Mouse (Mus musculus) liver, adult 2 months (tissue): ENCODE data around the gene Krt1. TPM values are rescaled to one million over a fixed set of nuclear protein-coding genes. Genes with fewer than 3 reads are reported as not detected.

Experiments
- DNase-seq: peaks from one replicate; pipeline ENCODE4 v3.0.0-alpha.2; 2011; ENCODE audit warnings: low read depth, low spot score; ENCODE audit errors: extremely low read depth
- H3K27ac ChIP-seq: fragments of 200-500 bp; replicated peaks from 2 replicates; pipeline ENCODE4 v1.5.1; 2012; ENCODE audit warnings: low read depth, mild to moderate bottlenecking, control low read depth, inconsistent platforms, low read length; ENCODE audit not compliant: insufficient read depth
- H3K27me3 ChIP-seq: fragments of 200-500 bp; 2 replicates; pipeline ENCODE4 v1.6.1; 2012; ENCODE audit warnings: mild to moderate bottlenecking, moderate library complexity, low read length, inconsistent platforms; ENCODE audit not compliant: control insufficient read depth, insufficient read depth
- H3K36me3 ChIP-seq: fragments of 200-500 bp; 2 replicates; pipeline ENCODE4 v1.6.1; 2012; ENCODE audit warnings: low read length, inconsistent platforms; ENCODE audit not compliant: control insufficient read depth, insufficient read depth
- H3K4me1 ChIP-seq: fragments of 200-500 bp; 2 replicates; pipeline ENCODE4 v1.6.1; 2011; ENCODE audit warnings: low read length; ENCODE audit not compliant: control insufficient read depth, insufficient read depth
- H3K4me3 ChIP-seq: fragments of 200-500 bp; 2 replicates; pipeline ENCODE4 v1.5.1; 2011; ENCODE audit warnings: low read depth, mild to moderate bottlenecking, control low read depth, low read length, moderate library complexity; ENCODE audit not compliant: insufficient read depth
- H3K79me2 ChIP-seq: fragments of 200-500 bp; 2 replicates; pipeline ENCODE4 v1.6.1; 2012; ENCODE audit warnings: inconsistent platforms, mild to moderate bottlenecking, low read length, moderate library complexity; ENCODE audit not compliant: control insufficient read depth, insufficient read depth
- H3K9ac ChIP-seq: fragments of 200-500 bp; 2 replicates; pipeline ENCODE4 v1.6.1; 2012; ENCODE audit warnings: low read depth, mild to moderate bottlenecking, control low read depth, inconsistent platforms, low read length
- CTCF ChIP-seq: fragments of 200-500 bp; IDR thresholded peaks from 2 replicates; pipeline ENCODE4 v1.5.1; 2011; ENCODE audit warnings: low read depth, low read length, control low read depth
- POLR2A ChIP-seq: fragments of 200-500 bp; IDR thresholded peaks from 2 replicates; pipeline ENCODE4 v1.6.1; 2011; ENCODE audit warnings: low read length, control low read depth; ENCODE audit not compliant: insufficient read depth; ENCODE audit errors: extremely low read depth
- WGBS: fragments of 180-500 bp; shearing (Covaris S2); methylation state at CpG from one replicate; pipeline ENCODE4 v1.1.7; 2018; 5-methylcytosine and 5-hydroxymethylcytosine counted together
- polyA plus RNA-seq: library from polyadenylated mRNA; depleted of rRNA; stranded (reverse); fragments of >200 nt; gene quantifications from 2 replicates; pipeline ENCODE4 v1.2.3, GENCODE M21; 2012
- total RNA-seq: library from RNA; depleted of rRNA; stranded (reverse); fragments of >200 nt; gene quantifications from 2 replicates; pipeline ENCODE4 v1.2.3, GENCODE M21; 2014

Krt1 gene
- total and polyA plus RNA-seq, 2 experiments = not detected

- TF ChIP-seq CTCF (no peak), POLR2A (no peak)
- H3K27me3 ChIP-seq = peaks cover 19% of the 10 kb centered on the region
- H3K4me1 ChIP-seq = no peaks in the 10 kb centered on the region
- no peaks in the 10 kb centered on the region for H3K79me2 ChIP-seq
- no peak for DNase-seq
- no peak overlapping the region for H3K4me3 ChIP-seq
- H3K27ac ChIP-seq = no peak overlapping the region
- no peaks in the 10 kb centered on the region for H3K36me3 ChIP-seq
- H3K9ac ChIP-seq = no peak overlapping the region
- WGBS = 48% methylated on average over 9 of the region's 9 CpGs
These were observed 7.4 kb downstream of the Krt1 start for GRCm38 (mm10) chr15:101843192-101843591.

- Histone ChIP-seq H3K4me3 (no peak overlapping the region), H3K79me2 (no peaks in the 10 kb centered on the region), H3K36me3 (no peaks in the 10 kb centered on the region), H3K4me1 (no peaks in the 10 kb centered on the region), H3K27me3 (peaks cover 3% of the 10 kb centered on the region; the same call in 1 of the 2 replicates), H3K9ac (no peak overlapping the region), H3K27ac (no peak overlapping the region)
- 46% methylated on average over 5 of the region's 5 CpGs for WGBS
- no peak for DNase-seq
- TF ChIP-seq CTCF (no peak), POLR2A (no peak)
These were observed 15.7 kb downstream of the Krt1 start for GRCm38 (mm10) chr15:101834784-101835328.

- H3K4me3 ChIP-seq = no peak overlapping the region
- 46% methylated on average over 6 of the region's 6 CpGs for WGBS
- H3K27me3 ChIP-seq = peaks cover 3% of the 10 kb centered on the region; the same call in 1 of the 2 replicates
- no peak overlapping the region for H3K27ac ChIP-seq
- no peaks in the 10 kb centered on the region for H3K4me1 ChIP-seq
- no peak for TF ChIP-seq CTCF
- TF ChIP-seq POLR2A = no peak
- H3K36me3 ChIP-seq = no peaks in the 10 kb centered on the region
- no peaks in the 10 kb centered on the region for H3K79me2 ChIP-seq
- no peak for DNase-seq
- H3K9ac ChIP-seq = no peak overlapping the region
These were observed 17.5 kb downstream of the Krt1 start for GRCm38 (mm10) chr15:101833131-101833530.

GRCm38 (mm10) chr15:101829441-101829840 is 21.2 kb downstream of the Krt1 start:
- no peaks in the 10 kb centered on the region for H3K79me2 ChIP-seq
- H3K4me3 ChIP-seq = no peak overlapping the region
- H3K36me3 ChIP-seq = no peaks in the 10 kb centered on the region
- TF ChIP-seq POLR2A = no peak
- no peak for TF ChIP-seq CTCF
- 69% methylated on average over 5 of the region's 5 CpGs for WGBS
- no peaks in the 10 kb centered on the region for H3K4me1 ChIP-seq
- H3K27ac ChIP-seq = no peak overlapping the region
- H3K27me3 ChIP-seq = no peaks in the 10 kb centered on the region; the same call in 1 of the 2 replicates
- no peak for DNase-seq
- H3K9ac ChIP-seq = no peak overlapping the region

- no peak overlapping the region for H3K4me3 ChIP-seq
- WGBS = 19% methylated on average over 3 of the region's 3 CpGs
- no peak overlapping the region for H3K9ac ChIP-seq
- no peak for DNase-seq
- H3K79me2 ChIP-seq = no peaks in the 10 kb centered on the region
- H3K4me1 ChIP-seq = no peaks in the 10 kb centered on the region
- H3K27me3 ChIP-seq = peaks cover 7% of the 10 kb centered on the region
- H3K27ac ChIP-seq = no peak overlapping the region
- no peaks in the 10 kb centered on the region for H3K36me3 ChIP-seq
- TF ChIP-seq POLR2A (no peak), CTCF (no peak)
These were observed 28.8 kb downstream of the Krt1 start for GRCm38 (mm10) chr15:101821786-101822185.

GRCm38 (mm10) chr15:101817875-101818274 is 32.7 kb downstream of the Krt1 start, which contains the start of gene Krt2:
Gene Krt2 (minus strand): TSS chr15:101818169.
- DNase-seq = no peak
- TF ChIP-seq POLR2A = no peak
- no peak for TF ChIP-seq CTCF
- no peaks in the 10 kb centered on the region for H3K4me1 ChIP-seq
- H3K36me3 ChIP-seq = no peaks in the 10 kb centered on the region
- H3K27me3 ChIP-seq = peaks cover 4% of the 10 kb centered on the region; the same call in 1 of the 2 replicates
- no peak within 1 kb of the TSS for H3K27ac ChIP-seq
- H3K4me3 ChIP-seq = no peak within 1 kb of the TSS
- H3K9ac ChIP-seq = no peak within 1 kb of the TSS
- WGBS = 66% methylated on average over 16 of the region's 16 CpGs
- no peaks in the 10 kb centered on the region for H3K79me2 ChIP-seq
